Mouse (Mus musculus) effector memory CD4-positive, alpha-beta T cell, adult 7 months (primary cell): ENCODE data around the gene Slc7a15. TPM values are rescaled to one million over a fixed set of nuclear protein-coding genes. Genes with fewer than 3 reads are reported as not detected.

Experiments
- polyA plus RNA-seq: library from polyadenylated mRNA; unstranded; fragments of 100-300 nt; shearing (Covaris generic); gene quantifications from one replicate; pipeline ENCODE4 v1.2.1, GENCODE M21; 2017

Gene Slc7a15
- not detected for polyA plus RNA-seq

GRCm38 (mm10) chr12:8598966-8599365, at the start of gene Slc7a15:
TSS of gene Slc7a15 (minus strand) at chr12:8599066.

GRCm38 (mm10) chr12:8499871-8500596, 98.8 kb downstream of the Slc7a15 start, which contains the start of gene Rhob:
TSS of gene Rhob (minus strand) at chr12:8500009.

Other genes with a start within 250 kb of the Slc7a15 start
- gene Rhob, start 99.1 kb downstream of the Slc7a15 start, polyA plus RNA-seq = 21.9 TPM
- 7.0 TPM for gene Pum2, start 75.1 kb upstream of the Slc7a15 start, polyA plus RNA-seq
- gene Sdc1, start 172.3 kb upstream of the Slc7a15 start, polyA plus RNA-seq = 0.61 TPM